In the genomic region with DNA sequence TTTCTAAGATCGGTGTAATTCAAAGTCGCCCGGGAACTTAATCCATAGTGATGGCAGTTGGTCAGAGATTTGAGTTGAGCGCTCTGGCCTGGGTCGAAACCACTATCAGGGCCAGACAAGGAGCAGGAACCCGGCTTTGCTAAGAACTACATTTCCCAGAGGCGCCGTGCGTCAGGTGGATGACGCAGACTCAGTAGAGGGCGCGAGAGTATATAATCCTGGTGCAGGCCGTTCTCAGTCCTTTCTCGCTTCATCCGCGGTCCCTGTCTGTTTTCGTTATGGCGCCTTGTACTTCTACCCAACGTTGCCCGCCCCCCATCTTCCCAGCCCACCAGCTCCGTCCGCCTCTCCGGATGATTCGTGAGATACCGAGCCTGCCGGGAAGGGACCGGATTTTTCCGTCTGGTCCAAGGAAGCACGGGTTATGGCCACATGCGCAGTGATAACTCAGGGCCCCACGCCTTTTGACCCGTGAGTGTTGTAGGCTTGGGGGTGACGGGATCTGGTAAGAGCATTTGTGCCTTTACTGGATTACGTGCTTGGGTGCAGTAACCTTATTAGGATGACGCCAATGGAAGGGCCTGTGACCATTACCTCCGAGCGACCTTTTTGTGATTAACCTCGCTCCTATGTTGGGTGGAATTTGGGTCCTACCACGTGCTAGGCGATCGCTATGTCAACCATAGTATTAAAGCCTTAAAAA, we compare ENCODE assay signal across 1 mouse cellular context.
TF ChIP-seq lines count a peak whose summit lies in the region.

No protein-coding gene starts in this region.

TF ChIP-seq in CH12.LX, 34 proteins besides CTCF, POLR2A, EP300 and RAD21:
- TF ChIP-seq MXI1 (IDR thresholded peaks at IDR 0.05; ENCODE audit: low read depth, low read length) (peak; percentile 88), KAT2A (IDR thresholded peaks at IDR 0.05; ENCODE audit: insufficient replicate concordance, low read length) (peak; percentile 97), NELFE (IDR thresholded peaks at IDR 0.05; ENCODE audit: low read depth, low read length) (peak; percentile 100), NRF1 (IDR thresholded peaks at IDR 0.05; ENCODE audit: low read depth, low read length) (peak; percentile 84), PAX5 (IDR thresholded peaks at IDR 0.05; ENCODE audit: low read length) (no peak), JUN (IDR thresholded peaks at IDR 0.05; ENCODE audit: insufficient read depth, low read depth, low read length) (no peak), TCF12 (IDR thresholded peaks at IDR 0.05; ENCODE audit: low read depth, low read length) (peak; percentile 98), MAX (IDR thresholded peaks at IDR 0.05; ENCODE audit: low read length) (peak; percentile 90), USF1 (IDR thresholded peaks at IDR 0.05; ENCODE audit: low read depth, low read length) (peak; percentile 30; the same call in 1 of the 2 replicates), USF2 (conservative IDR thresholded peaks at IDR 0.05; ENCODE audit: low read depth, low read length) (no peak; the same call in 1 of the 2 replicates), IRF4 (IDR thresholded peaks at IDR 0.05; ENCODE audit: low read depth, low read length) (peak; percentile 72; the same call in 1 of the 2 replicates), SMC3 (IDR thresholded peaks at IDR 0.05; ENCODE audit: low read depth, low read length) (no peak), E2F4 (IDR thresholded peaks at IDR 0.05; ENCODE audit: insufficient replicate concordance, low read depth, low read length) (no peak), UBTF (IDR thresholded peaks at IDR 0.05; ENCODE audit: low read depth, low read length) (no peak), ZMIZ1 (IDR thresholded peaks at IDR 0.05; ENCODE audit: low read depth, low read length) (peak; percentile 99), BHLHE40 (IDR thresholded peaks at IDR 0.05; ENCODE audit: low read depth, low read length) (0 out of 2 replicates have a peak, but pooled peaks have one; percentile 7), GABPA (IDR thresholded peaks at IDR 0.05; ENCODE audit: insufficient replicate concordance, low read depth, low read length) (peak; percentile 59; the same call in 1 of the 2 replicates), CHD1 (IDR thresholded peaks at IDR 0.05; ENCODE audit: low read depth, low read length) (peak; percentile 62; the same call in 1 of the 2 replicates), MYC (IDR thresholded peaks at IDR 0.05; ENCODE audit: low read depth, low read length) (peak; percentile 39; the same call in 1 of the 2 replicates), JUND (conservative IDR thresholded peaks at IDR 0.05; ENCODE audit: low read depth, low read length) (no peak), MEF2A (IDR thresholded peaks at IDR 0.05; ENCODE audit: borderline replicate concordance, low read depth, low read length) (peak; percentile 63; the same call in 1 of the 2 replicates), ELF1 (IDR thresholded peaks at IDR 0.05; ENCODE audit: low read depth, low read length) (peak; percentile 86), ZKSCAN1 (IDR thresholded peaks at IDR 0.05; ENCODE audit: borderline replicate concordance, low read depth, low read length) (no peak), RCOR1 (conservative IDR thresholded peaks at IDR 0.05; ENCODE audit: low read depth, low read length) (no peak), ETS1 (conservative IDR thresholded peaks at IDR 0.05; ENCODE audit: low read depth, low read length) (no peak), CHD2 (IDR thresholded peaks at IDR 0.05; ENCODE audit: low read length) (peak; percentile 38; the same call in 1 of the 2 replicates), HCFC1 (IDR thresholded peaks at IDR 0.05; ENCODE audit: low read depth, low read length) (peak; percentile 98), MAFK (IDR thresholded peaks at IDR 0.05; ENCODE audit: insufficient replicate concordance, low read length) (no peak), TBP (conservative IDR thresholded peaks at IDR 0.05; ENCODE audit: low read depth, low read length) (peak; percentile 99), SIN3A (IDR thresholded peaks at IDR 0.05; ENCODE audit: low read length) (peak; percentile 59; the same call in 1 of the 2 replicates), ZNF384 (IDR thresholded peaks at IDR 0.05; ENCODE audit: low read depth, low read length) (peak; percentile 52; the same call in 1 of the 2 replicates), POLR2AphosphoS2 (IDR thresholded peaks at IDR 0.05; ENCODE audit: low read depth, low read length) (peak; percentile 99), MAZ (IDR thresholded peaks at IDR 0.05; ENCODE audit: low read depth, low read length) (0 out of 2 replicates have a peak, but pooled peaks have one; percentile 31), ZC3H11A (IDR thresholded peaks at IDR 0.05; ENCODE audit: low read depth, low read length) (no peak)
